Mouse (Mus musculus) midbrain, embryonic 14.5 days (tissue): ENCODE results near the gene Mb21d2. TPM values are rescaled to one million over a fixed set of nuclear protein-coding genes. Genes with fewer than 3 reads are reported as not detected.

Source experiments
- ATAC-seq: fragments of 200-750 bp; cut with Nextera tagmentation; 2 replicates; pipeline ENCODE4 v1.8.0; 2017; ENCODE audit warnings: moderate number of reproducible peaks, moderate library complexity; ENCODE audit not compliant: low FRiP score, low TSS enrichment
- DNase-seq: peaks from one replicate; pipeline ENCODE4 v3.0.0-alpha.2; 2015
- H3K27ac ChIP-seq: fragments of 300-500 bp; sonication (generic); replicated peaks from 2 replicates; pipeline ENCODE4 v1.5.1; 2014; ENCODE audit warnings: mild to moderate bottlenecking, low read depth, low read length, moderate library complexity
- H3K27me3 ChIP-seq: fragments of 300-500 bp; sonication (generic); 2 replicates; pipeline ENCODE4 v1.6.1; 2014; ENCODE audit warnings: low read length, control low read depth, mixed read lengths; ENCODE audit not compliant: control insufficient read depth, insufficient read depth
- H3K36me3 ChIP-seq: fragments of 300-500 bp; sonication (generic); 2 replicates; pipeline ENCODE4 v1.6.1; 2014; ENCODE audit warnings: low read length, control low read depth; ENCODE audit not compliant: control insufficient read depth, insufficient read depth
- H3K4me1 ChIP-seq: fragments of 300-500 bp; sonication (generic); 2 replicates; pipeline ENCODE4 v1.6.1; 2014; ENCODE audit warnings: mild to moderate bottlenecking, antibody characterized with exemption, low read length, control low read depth; ENCODE audit not compliant: control insufficient read depth, insufficient read depth
- H3K4me2 ChIP-seq: fragments of 300-500 bp; sonication (generic); 2 replicates; pipeline ENCODE4 v1.6.1; 2014; ENCODE audit warnings: mild to moderate bottlenecking, low read length, moderate library complexity
- H3K4me3 ChIP-seq: fragments of 300-500 bp; sonication (generic); replicated peaks from 2 replicates; pipeline ENCODE4 v1.5.1; 2014; ENCODE audit warnings: low read depth, low read length
- H3K9ac ChIP-seq: fragments of 300-500 bp; sonication (generic); replicated peaks from 2 replicates; pipeline ENCODE4 v1.6.1; 2014; ENCODE audit warnings: mild to moderate bottlenecking, low read length, moderate library complexity
- H3K9me3 ChIP-seq: fragments of 300-500 bp; sonication (generic); 2 replicates; pipeline ENCODE4 v1.6.1; 2016; ENCODE audit warnings: low read length, control low read depth, mixed read lengths; ENCODE audit not compliant: control insufficient read depth
- WGBS: fragments of 180-500 bp; shearing (Covaris S2); extraction: QIAGEN DNeasy Blood & Tissue Kit; methylation state at CpG from one replicate; pipeline ENCODE4 v1.1.7; 2014; 5-methylcytosine and 5-hydroxymethylcytosine counted together
- polyA plus RNA-seq: library from polyadenylated mRNA; unstranded; fragments of >200 nt; fragmentation: Nextera tagmentation; extraction: Ambion mirVana; gene quantifications from 2 replicates; pipeline ENCODE4 v1.2.1, GENCODE M21; 2014

Gene Mb21d2
- polyA plus RNA-seq, 1 experiment from 2014 or later: 18.0 TPM

- Histone ChIP-seq H3K4me2 (no peak overlapping the region), H3K27me3 (no peaks in the 10 kb centered on the region), H3K4me3 (no peak overlapping the region), H3K9me3 (no peaks in the 10 kb centered on the region), H3K27ac (no peak overlapping the region), H3K36me3 (no peaks in the 10 kb centered on the region), H3K9ac (no peak overlapping the region), H3K4me1 (peaks cover 38% of the 10 kb centered on the region)
- DNase-seq (no peak), ATAC-seq (no peak)
- 64% methylated on average over 8 of the region's 8 CpGs for WGBS
Measured at GRCm38 (mm10) chr16:28880307-28880681, 49.2 kb downstream of the Mb21d2 start.

- no peaks in the 10 kb centered on the region for H3K36me3 ChIP-seq
- DNase-seq (no peak), ATAC-seq (no peak)
- WGBS: 96% methylated on average over 12 of the region's 12 CpGs
- H3K9me3 ChIP-seq: no peaks in the 10 kb centered on the region
- H3K4me1 ChIP-seq: peaks cover 38% of the 10 kb centered on the region
- no peaks in the 10 kb centered on the region for H3K27me3 ChIP-seq
- no peak overlapping the region for H3K9ac ChIP-seq
- no peak overlapping the region for H3K27ac ChIP-seq
- H3K4me3 ChIP-seq: no peak overlapping the region
- no peak overlapping the region for H3K4me2 ChIP-seq
Measured at GRCm38 (mm10) chr16:28879636-28880306, 49.7 kb downstream of the Mb21d2 start.

- ATAC-seq (no peak; the same call in 1 of the 2 replicates), DNase-seq (peak; percentile 52)
- Histone ChIP-seq H3K4me3 (no peak overlapping the region), H3K4me1 (peaks cover 41% of the 10 kb centered on the region), H3K9me3 (no peaks in the 10 kb centered on the region), H3K36me3 (no peaks in the 10 kb centered on the region), H3K27me3 (no peaks in the 10 kb centered on the region), H3K4me2 (no peak overlapping the region), H3K27ac (no peak overlapping the region), H3K9ac (no peak overlapping the region)
- 48% methylated on average over 9 of the region's 9 CpGs for WGBS
Measured at GRCm38 (mm10) chr16:28877162-28877662, 52.3 kb downstream of the Mb21d2 start.

GRCm38 (mm10) chr16:28873404-28873895 is 56.0 kb downstream of the Mb21d2 start:
- Histone ChIP-seq H3K27ac (no peak overlapping the region), H3K4me2 (no peak overlapping the region), H3K9ac (no peak overlapping the region), H3K27me3 (no peaks in the 10 kb centered on the region), H3K4me1 (peaks cover 32% of the 10 kb centered on the region), H3K9me3 (no peaks in the 10 kb centered on the region), H3K36me3 (no peaks in the 10 kb centered on the region), H3K4me3 (no peak overlapping the region)
- WGBS: 47% methylated on average over 8 of the region's 8 CpGs
- ATAC-seq (no peak), DNase-seq (no peak)

- Histone ChIP-seq H3K27me3 (no peaks in the 10 kb centered on the region), H3K4me2 (no peak overlapping the region), H3K27ac (no peak overlapping the region), H3K36me3 (no peaks in the 10 kb centered on the region), H3K4me3 (no peak overlapping the region), H3K9me3 (no peaks in the 10 kb centered on the region), H3K4me1 (peaks cover 31% of the 10 kb centered on the region), H3K9ac (no peak overlapping the region)
- DNase-seq (peak; percentile 43), ATAC-seq (no peak)
- WGBS: 51% methylated on average over 9 of the region's 9 CpGs
Measured at GRCm38 (mm10) chr16:28870860-28871259, 58.6 kb downstream of the Mb21d2 start.

- H3K4me1 ChIP-seq: peaks cover 31% of the 10 kb centered on the region
- no peaks in the 10 kb centered on the region for H3K9me3 ChIP-seq
- H3K4me2 ChIP-seq: no peak overlapping the region
- no peaks in the 10 kb centered on the region for H3K27me3 ChIP-seq
- 75% methylated on average over 5 of the region's 5 CpGs for WGBS
- H3K36me3 ChIP-seq: no peaks in the 10 kb centered on the region
- DNase-seq: no peak
- H3K4me3 ChIP-seq: no peak overlapping the region
- H3K27ac ChIP-seq: no peak overlapping the region
- H3K9ac ChIP-seq: no peak overlapping the region
- ATAC-seq: no peak
Measured at GRCm38 (mm10) chr16:28870456-28870855, 59.0 kb downstream of the Mb21d2 start.

GRCm38 (mm10) chr16:28868864-28869263 is 60.6 kb downstream of the Mb21d2 start:
- Histone ChIP-seq H3K4me2 (no peak overlapping the region), H3K4me3 (no peak overlapping the region), H3K27me3 (no peaks in the 10 kb centered on the region), H3K9ac (no peak overlapping the region), H3K27ac (no peak overlapping the region), H3K4me1 (peaks cover 31% of the 10 kb centered on the region), H3K36me3 (no peaks in the 10 kb centered on the region), H3K9me3 (no peaks in the 10 kb centered on the region)
- no peak for DNase-seq
- no peak for ATAC-seq
- 81% methylated on average over 9 of the region's 9 CpGs for WGBS

- H3K36me3 ChIP-seq: no peaks in the 10 kb centered on the region
- no peak overlapping the region for H3K9ac ChIP-seq
- H3K27me3 ChIP-seq: no peaks in the 10 kb centered on the region
- no peak overlapping the region for H3K27ac ChIP-seq
- H3K4me2 ChIP-seq: no peak overlapping the region
- H3K9me3 ChIP-seq: no peaks in the 10 kb centered on the region
- ATAC-seq (peak; percentile 35; the same call in 1 of the 2 replicates), DNase-seq (peak; percentile 51)
- H3K4me1 ChIP-seq: peaks cover 17% of the 10 kb centered on the region; the same call in 1 of the 2 replicates
- 23% methylated on average over 8 of the region's 8 CpGs for WGBS
- H3K4me3 ChIP-seq: no peak overlapping the region
Measured at GRCm38 (mm10) chr16:28866584-28867295, 62.7 kb downstream of the Mb21d2 start.
